Mouse (Mus musculus): Measurements from ENCODE around the gene Kcnk12.

DNA sequence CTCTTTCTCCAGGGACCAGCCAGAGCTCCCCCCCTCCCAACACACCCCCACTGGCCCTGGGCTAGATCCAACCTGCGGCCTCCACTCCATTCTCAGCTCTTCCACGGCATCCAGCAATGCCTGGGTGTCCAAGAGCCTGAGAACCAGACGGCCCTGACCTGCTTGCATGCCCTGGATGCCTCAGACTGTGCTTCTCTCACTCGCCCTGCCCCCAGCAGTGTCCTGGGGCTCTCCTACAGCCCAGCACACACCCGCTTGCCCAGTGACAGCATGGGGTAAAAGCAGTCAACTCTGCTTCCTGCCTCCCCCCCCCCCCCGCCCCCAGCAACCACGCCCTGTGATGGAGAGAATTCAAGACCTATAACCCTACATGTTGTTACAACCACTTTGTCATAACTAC, 42.3 kb upstream of the Kcnk12 start:
- TF ChIP-seq CTCF (IDR thresholded peaks at IDR 0.05; ENCODE audit: low read depth) (no peak), EP300 (IDR thresholded peaks at IDR 0.05; ENCODE audit: low read depth) (no peak)

All from liver, embryonic 14.5 days (tissue).